Mouse (Mus musculus) midbrain, embryonic 11.5 days (tissue): Measurements from ENCODE around the gene Cebpzos. TPM values are rescaled to one million over a fixed set of nuclear protein-coding genes. Genes with fewer than 3 reads are reported as not detected.

Experiments
- ATAC-seq: fragments of 200-750 bp; cut with Nextera tagmentation; 2 replicates; pipeline ENCODE4 v1.8.0; 2017; ENCODE audit warnings: moderate TSS enrichment, moderate library complexity; ENCODE audit not compliant: low FRiP score
- DNase-seq: peaks from one replicate; pipeline ENCODE4 v3.0.0; 2015; ENCODE audit warnings: low spot score; ENCODE audit errors: missing footprints
- H3K27ac ChIP-seq: fragments of 300-500 bp; sonication (generic); 2 replicates; pipeline ENCODE4 v1.5.1; 2014; ENCODE audit warnings: low read depth, low read length
- H3K27me3 ChIP-seq: fragments of 300-500 bp; sonication (generic); 2 replicates; pipeline ENCODE4 v1.6.1; 2014; ENCODE audit warnings: mild to moderate bottlenecking, low read length, moderate library complexity, mixed read lengths; ENCODE audit not compliant: control insufficient read depth, insufficient read depth
- H3K36me3 ChIP-seq: fragments of 300-500 bp; sonication (generic); 2 replicates; pipeline ENCODE4 v1.6.1; 2014; ENCODE audit warnings: mild to moderate bottlenecking, low read length, moderate library complexity, mixed read lengths; ENCODE audit not compliant: control insufficient read depth, insufficient read depth
- H3K4me1 ChIP-seq: fragments of 300-500 bp; sonication (generic); 2 replicates; pipeline ENCODE4 v1.6.1; 2014; ENCODE audit warnings: low read length; ENCODE audit not compliant: control insufficient read depth, insufficient read depth
- H3K4me2 ChIP-seq: fragments of 300-500 bp; sonication (generic); 2 replicates; pipeline ENCODE4 v1.6.1; 2014; ENCODE audit warnings: mild to moderate bottlenecking, moderate library complexity
- H3K4me3 ChIP-seq: fragments of 300-500 bp; sonication (generic); 2 replicates; pipeline ENCODE4 v1.5.1; 2014; ENCODE audit warnings: low read depth, low read length
- H3K9ac ChIP-seq: fragments of 300-500 bp; sonication (generic); 2 replicates; pipeline ENCODE4 v1.6.1; 2014; ENCODE audit warnings: low read length
- H3K9me3 ChIP-seq: fragments of 300-500 bp; sonication (generic); 2 replicates; pipeline ENCODE4 v1.6.1; 2016; ENCODE audit warnings: low read length; ENCODE audit not compliant: control insufficient read depth
- WGBS: fragments of 180-500 bp; shearing (Covaris S2); extraction: QIAGEN DNeasy Blood & Tissue Kit; methylation state at CpG from one replicate; pipeline ENCODE4 v1.1.7; 2014; 5-methylcytosine and 5-hydroxymethylcytosine counted together
- polyA plus RNA-seq: library from polyadenylated mRNA; unstranded; fragments of >200 nt; fragmentation: Nextera tagmentation; extraction: Ambion mirVana; gene quantifications from 2 replicates; pipeline ENCODE4 v1.2.1, GENCODE M21; 2014

Cebpzos gene
- polyA plus RNA-seq, 1 experiment from 2014 or later = 126 TPM

GRCm38 (mm10) chr17:78959473-78959872 is 43.2 kb downstream of the Cebpzos start:
- H3K36me3 ChIP-seq = peaks cover 13% of the 10 kb centered on the region
- H3K27ac ChIP-seq = no peak overlapping the region
- no peak overlapping the region for H3K4me3 ChIP-seq
- no peak overlapping the region for H3K4me2 ChIP-seq
- no peak for DNase-seq
- WGBS = 85% methylated on average over 6 of the region's 6 CpGs
- H3K9me3 ChIP-seq = no peaks in the 10 kb centered on the region
- no peak for ATAC-seq
- H3K9ac ChIP-seq = no peak overlapping the region
- no peaks in the 10 kb centered on the region for H3K4me1 ChIP-seq
- no peaks in the 10 kb centered on the region for H3K27me3 ChIP-seq

- H3K27ac ChIP-seq = no peak overlapping the region
- WGBS = 91% methylated on average over 1 of the region's 1 CpGs
- no peaks in the 10 kb centered on the region for H3K27me3 ChIP-seq
- ATAC-seq (no peak), DNase-seq (no peak)
- no peaks in the 10 kb centered on the region for H3K4me1 ChIP-seq
- H3K9me3 ChIP-seq = no peaks in the 10 kb centered on the region
- H3K4me3 ChIP-seq = no peak overlapping the region
- peaks cover 7% of the 10 kb centered on the region; the same call in 1 of the 2 replicates for H3K36me3 ChIP-seq
- no peak overlapping the region for H3K4me2 ChIP-seq
- H3K9ac ChIP-seq = no peak overlapping the region
These were observed 48.1 kb downstream of the Cebpzos start for GRCm38 (mm10) chr17:78964387-78964786.

- Histone ChIP-seq H3K36me3 (peaks cover 5% of the 10 kb centered on the region; the same call in 1 of the 2 replicates), H3K27ac (no peak overlapping the region), H3K4me2 (no peak overlapping the region), H3K9me3 (no peaks in the 10 kb centered on the region), H3K4me1 (no peaks in the 10 kb centered on the region), H3K4me3 (no peak overlapping the region), H3K9ac (no peak overlapping the region), H3K27me3 (no peaks in the 10 kb centered on the region)
- no peak for ATAC-seq
- WGBS = 92% methylated on average over 11 of the region's 11 CpGs
- no peak for DNase-seq
These were observed 50.0 kb downstream of the Cebpzos start for GRCm38 (mm10) chr17:78966092-78966883.

GRCm38 (mm10) chr17:78968500-78968899 is 52.2 kb downstream of the Cebpzos start:
- H3K36me3 ChIP-seq = peaks cover 2% of the 10 kb centered on the region; the same call in 1 of the 2 replicates
- H3K9ac ChIP-seq = no peak overlapping the region
- no peak for ATAC-seq
- no peaks in the 10 kb centered on the region for H3K27me3 ChIP-seq
- no peak overlapping the region for H3K4me3 ChIP-seq
- H3K4me1 ChIP-seq = no peaks in the 10 kb centered on the region
- 86% methylated on average over 3 of the region's 3 CpGs for WGBS
- no peak overlapping the region for H3K4me2 ChIP-seq
- peak; percentile 84 for DNase-seq
- no peak overlapping the region for H3K27ac ChIP-seq
- no peaks in the 10 kb centered on the region for H3K9me3 ChIP-seq

Other genes with a start within 250 kb of the Cebpzos start
- gene Strn, start 179.3 kb upstream of the Cebpzos start, polyA plus RNA-seq = 6.7 and 7.9 TPM in 2 replicates
- gene Heatr5b, start 81.1 kb upstream of the Cebpzos start, polyA plus RNA-seq = 15.5 and 17.9 TPM in 2 replicates
- 40.8 and 45.4 TPM in 2 replicates for gene Gpatch11, start 80.9 kb upstream of the Cebpzos start, polyA plus RNA-seq
- 4.0 and 4.4 TPM in 2 replicates for gene Eif2ak2, start 33.9 kb upstream of the Cebpzos start, polyA plus RNA-seq
- not detected in 2 replicates for gene Sult6b1, start 9.5 kb upstream of the Cebpzos start, polyA plus RNA-seq
- 63.9 and 64.8 TPM in 2 replicates for gene Cebpz, start 20.6 kb downstream of the Cebpzos start, polyA plus RNA-seq
- gene Ndufaf7, start 20.6 kb downstream of the Cebpzos start, polyA plus RNA-seq = 53.9 and 54.2 TPM in 2 replicates
- gene Prkd3, start 104.3 kb downstream of the Cebpzos start, polyA plus RNA-seq = 48.0 and 48.5 TPM in 2 replicates
- gene Qpct, start 135.4 kb downstream of the Cebpzos start, polyA plus RNA-seq = 8.5 and 10.5 TPM in 2 replicates